Mouse (Mus musculus) T-helper 17 cell (primary cell): Measurements from ENCODE around the gene Ppp1r14b.

Source experiments
- in situ Hi-C, 2 experiments: fragments of 300-600 bp; cut with MboI, MseI; formaldehyde crosslinking; loops; 1 replicate in 1 of 2; 2 replicates in 1 of 2; pipeline ENCODE4 v1.15.1; 2025; ENCODE audit warnings: high pct_unique_total_duplicates in 2 of 2

Ppp1r14b gene

DNA sequence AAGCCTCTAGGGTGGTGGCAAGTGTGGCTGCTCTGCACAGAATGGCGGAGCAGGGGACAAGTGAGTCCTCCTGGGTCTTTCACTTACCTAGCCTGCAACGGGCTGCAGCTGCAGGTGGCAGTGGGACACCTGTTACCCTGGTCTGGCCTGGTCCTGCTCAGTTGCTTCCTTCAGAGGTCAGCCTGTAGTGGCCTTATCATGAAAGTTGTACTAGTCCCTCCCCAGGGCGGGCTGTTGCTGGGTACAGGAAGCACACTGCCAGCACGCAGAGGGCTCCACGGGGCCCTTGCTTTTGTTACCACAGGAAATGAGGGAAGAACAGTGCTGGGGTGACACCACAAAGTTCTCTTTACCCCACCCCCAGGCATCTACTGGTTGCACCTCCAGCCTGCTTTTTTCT, 44.4 kb downstream of the Ppp1r14b start, which contains the start of gene Fermt3:
Gene Fermt3, minus strand, starts transcription at position 279 of the 400 bp plus-strand sequence.
- in situ Hi-C loops, result loop anchor here in 1 of 2 experiments (25.0 kb wide), 1 partner anchor 1893 kb away; the partner anchor contains the start of gene B3gat3

DNA sequence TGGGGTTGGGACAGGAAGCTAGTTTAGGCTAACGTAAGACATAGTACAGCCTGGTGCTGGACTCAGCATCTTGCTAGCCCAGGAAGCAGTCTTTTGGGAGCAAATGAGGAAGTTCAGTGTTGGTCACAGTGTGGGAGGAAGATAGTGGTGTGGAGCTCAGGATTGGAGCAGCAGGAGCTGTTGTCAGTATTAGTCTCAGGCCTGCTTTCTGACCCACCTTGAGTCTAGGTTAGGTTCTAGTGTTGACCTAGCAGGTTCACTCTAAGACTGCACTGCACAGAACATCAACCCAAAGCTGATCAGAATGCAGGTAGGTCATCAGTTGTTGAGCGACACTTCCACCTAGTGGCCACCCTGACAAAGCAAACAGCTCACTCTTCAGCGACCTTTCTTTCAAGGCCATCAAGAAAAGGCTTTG, 45.5 kb downstream of the Ppp1r14b start:
- in situ Hi-C loops, result loop anchor here in 1 of 2 experiments (25.0 kb wide), 1 partner anchor 1892 kb away; the partner anchor contains the start of gene B3gat3
